Mouse (Mus musculus): ENCODE measurements at regions not wholly inside any gene's neighbourhood (a gene's known extent, or its start where the extent isn't known, plus 50 kb on each side); places are given as distances from the start of the nearest gene placed in this dataset.

DNA sequence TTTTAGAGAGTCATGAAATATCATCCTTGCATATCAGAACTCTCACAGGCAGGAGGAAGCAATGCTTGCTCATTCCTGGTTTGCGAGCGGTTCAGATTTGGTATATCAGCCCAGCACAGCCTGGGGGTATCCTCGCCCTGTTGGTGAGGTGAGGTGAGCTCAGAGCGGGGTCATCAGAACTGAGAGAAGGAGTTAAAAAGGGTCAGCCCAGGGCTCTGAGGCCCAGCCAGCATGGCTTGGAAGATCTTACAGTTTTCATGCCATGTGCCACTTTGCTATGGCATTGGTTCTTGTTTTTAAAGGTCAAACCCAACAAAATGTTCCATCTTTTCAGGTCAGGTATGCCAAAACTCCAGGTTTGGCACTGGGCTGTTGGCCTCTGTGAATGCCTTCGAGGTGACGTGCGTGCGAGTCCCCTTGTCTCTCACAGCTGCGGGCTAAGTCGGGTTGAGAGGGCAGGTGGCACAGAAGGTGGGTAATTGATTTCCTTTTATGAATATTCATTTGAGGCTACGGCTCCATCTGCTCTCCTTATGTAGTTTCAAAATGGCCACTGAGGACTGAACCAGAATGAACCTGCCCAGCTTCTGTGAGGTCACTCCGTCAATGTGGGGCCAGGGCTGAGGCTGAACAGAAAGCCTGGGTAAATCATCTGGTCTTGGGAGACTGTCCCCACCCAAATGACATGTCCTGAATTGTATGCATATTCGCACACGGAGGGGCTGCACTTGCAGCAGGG is 86.3 kb downstream of the Hhipl2 start:
- DNase-seq (ENCODE audit: inconsistent ontology term), result no peak

DNA sequence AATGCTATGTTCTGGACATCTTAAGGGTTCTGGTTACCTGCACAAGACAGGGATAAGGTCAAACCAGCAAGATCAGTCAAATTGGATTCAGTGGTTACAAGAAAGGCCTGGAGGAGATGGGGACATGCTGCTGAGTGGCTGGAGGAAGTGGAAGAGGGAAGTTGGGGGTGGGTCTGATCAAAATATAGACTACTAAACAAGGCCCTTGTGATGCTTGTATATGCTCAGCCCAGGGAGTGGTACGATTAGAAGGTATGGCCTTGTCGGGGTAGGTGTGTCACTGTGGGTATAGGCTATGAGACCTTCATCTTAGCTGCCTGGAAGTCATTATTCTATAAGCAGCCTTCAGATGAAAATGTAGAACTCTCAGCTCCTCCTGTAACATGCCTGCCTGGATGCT is 89.9 kb downstream of the Hhipl2 start:
- no peak for DNase-seq (ENCODE audit: inconsistent ontology term)

DNA sequence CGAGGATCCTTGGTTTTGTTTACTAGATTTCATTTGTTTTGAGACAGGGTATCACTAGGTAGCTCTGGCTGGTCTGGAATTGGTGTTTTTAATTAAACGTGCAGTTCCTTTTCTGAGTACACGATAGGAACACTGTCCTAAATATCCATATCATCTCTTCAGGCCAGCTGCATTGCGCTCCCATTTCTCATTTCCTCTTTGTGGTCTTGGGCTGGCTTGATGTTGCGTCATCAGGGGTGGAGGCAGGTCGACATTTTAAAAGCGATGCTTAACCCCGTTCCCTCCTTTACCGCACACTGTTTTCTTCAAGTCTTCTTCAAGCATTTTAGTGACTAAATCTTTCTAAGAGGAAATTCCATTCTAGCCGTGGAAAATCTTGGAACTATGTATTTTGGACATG is 92.7 kb downstream of the Hhipl2 start:
- no peak for DNase-seq (ENCODE audit: inconsistent ontology term)

DNA sequence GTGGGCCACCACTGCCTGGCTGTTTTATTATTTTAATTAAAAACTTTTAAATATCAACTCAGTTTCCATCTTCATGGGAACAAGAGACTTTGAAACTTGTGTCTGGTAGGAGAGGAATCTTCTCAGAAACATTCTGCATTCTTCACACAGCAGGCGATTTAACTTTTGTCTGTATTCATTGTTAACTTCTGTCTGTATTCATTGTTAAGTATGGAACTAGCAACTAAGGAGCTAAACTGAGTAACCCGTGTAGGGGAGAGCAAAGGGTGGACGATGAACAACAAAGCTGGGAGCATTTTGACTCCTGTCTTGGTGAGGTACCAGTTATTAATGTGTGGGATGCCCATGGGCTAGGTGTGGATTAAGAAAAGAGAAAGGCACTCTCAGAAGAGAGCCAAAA is 95.9 kb downstream of the Hhipl2 start:
- no peak for DNase-seq (ENCODE audit: inconsistent ontology term)

DNA sequence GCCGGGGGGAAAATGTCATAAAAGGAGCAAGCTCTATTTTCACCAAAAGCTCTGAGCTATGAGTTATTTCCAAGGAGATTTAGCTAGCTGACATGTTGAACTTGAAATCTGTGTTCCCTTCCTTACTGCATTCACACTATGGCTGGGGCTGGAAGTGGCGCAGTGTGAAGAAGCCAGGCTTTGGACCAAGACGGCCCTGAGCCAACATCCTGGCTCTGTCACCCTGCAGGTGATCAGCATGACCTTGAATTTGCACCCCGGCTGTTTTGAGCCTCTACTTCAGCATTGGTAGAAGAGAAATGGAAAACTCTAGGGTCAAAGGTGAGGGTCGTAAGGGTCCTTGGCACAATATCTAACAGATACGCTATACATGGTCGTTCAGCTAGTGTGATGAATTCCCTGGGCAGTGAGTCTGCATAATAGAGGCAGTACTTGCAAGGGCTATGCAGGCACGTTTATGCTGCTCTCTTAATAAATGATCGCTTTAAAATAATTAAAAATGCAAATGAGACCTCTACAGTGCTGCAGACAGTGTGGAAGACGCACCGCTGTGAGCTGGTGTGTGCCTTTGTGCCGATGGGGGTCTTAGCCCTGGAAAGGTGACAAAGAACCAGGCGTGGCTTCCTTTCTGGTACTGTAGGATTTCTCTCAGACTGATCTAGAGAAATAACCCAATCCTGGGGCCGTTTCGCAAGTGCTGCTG is 96.4 kb downstream of the Hhipl2 start:
- DNase-seq (ENCODE audit: inconsistent ontology term), result no peak

DNA sequence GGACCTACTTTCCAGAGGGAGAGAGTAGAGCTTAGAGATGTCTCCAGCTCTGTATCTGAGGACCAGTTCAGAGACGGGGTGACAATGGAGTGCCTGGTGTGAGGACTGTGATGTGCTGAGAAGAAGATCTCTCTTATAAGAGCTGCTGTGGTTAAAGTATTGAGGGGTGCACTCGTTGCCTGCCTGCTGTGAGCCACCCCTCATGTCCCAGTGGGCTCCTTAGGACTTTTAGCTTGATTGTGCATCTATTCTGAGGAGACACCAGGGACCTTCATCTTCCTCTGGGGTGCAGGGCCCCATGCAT is 96.9 kb downstream of the Hhipl2 start:
- no peak for DNase-seq (ENCODE audit: inconsistent ontology term)

DNA sequence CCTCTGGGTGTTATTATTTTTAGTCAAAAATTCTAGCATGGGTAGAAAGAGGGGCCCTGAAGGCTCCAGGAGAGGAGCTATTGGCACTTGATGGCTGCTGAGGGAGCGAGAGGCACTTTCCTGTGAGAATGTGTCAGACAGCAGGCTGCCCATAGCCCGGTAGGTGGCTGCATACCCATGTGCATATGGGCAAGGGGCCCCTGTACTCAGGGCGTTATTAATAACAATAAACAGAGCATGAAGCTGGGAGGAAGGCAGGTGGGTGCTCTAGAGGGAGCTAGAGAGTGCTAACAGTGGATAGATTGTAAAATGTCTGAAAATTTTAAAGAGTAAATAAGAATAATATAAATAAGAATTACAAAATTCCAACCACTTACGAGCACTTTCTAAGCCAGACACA is 98.2 kb downstream of the Hhipl2 start:
- no peak for DNase-seq (ENCODE audit: inconsistent ontology term)

DNA sequence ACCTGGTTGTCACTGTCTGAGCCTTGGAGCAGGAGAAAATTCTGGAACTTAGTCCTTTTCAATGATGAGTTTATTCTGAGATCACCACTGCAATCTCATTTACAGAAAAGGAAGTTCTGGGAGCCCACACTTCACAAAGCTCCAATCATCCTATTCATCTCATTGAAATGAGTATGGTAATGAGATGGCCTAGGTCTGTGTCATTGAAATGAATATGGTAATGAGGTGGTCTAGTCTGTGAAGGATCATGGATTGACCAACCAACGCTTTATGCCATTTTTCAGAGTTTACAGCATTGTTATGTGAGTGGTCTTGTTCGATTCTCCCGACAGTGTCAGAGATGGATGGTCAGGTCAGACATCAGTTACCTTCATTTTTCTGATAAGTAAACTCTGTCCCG is 99.2 kb downstream of the Hhipl2 start:
- DNase-seq (ENCODE audit: inconsistent ontology term), result no peak

DNA sequence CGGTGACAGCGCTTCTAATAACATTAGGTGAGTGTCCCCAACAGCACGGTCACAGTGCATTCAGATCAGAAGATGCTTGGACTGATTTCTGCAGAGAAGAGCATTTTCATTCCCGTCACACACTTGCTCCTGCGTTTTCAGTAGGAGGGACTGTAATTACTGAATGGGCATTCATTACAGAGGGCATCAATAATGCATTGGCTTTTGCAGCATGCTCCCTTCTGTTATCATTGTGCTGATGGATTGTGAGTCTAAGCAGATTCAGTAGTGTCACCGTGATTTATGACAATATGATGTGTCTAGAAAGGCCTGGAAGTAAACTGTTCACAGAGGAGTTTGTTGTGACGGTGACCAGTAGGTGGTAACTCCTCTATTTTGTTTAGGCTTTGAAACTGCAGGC is 103.6 kb downstream of the Hhipl2 start:
- no peak for DNase-seq (ENCODE audit: inconsistent ontology term)

DNA sequence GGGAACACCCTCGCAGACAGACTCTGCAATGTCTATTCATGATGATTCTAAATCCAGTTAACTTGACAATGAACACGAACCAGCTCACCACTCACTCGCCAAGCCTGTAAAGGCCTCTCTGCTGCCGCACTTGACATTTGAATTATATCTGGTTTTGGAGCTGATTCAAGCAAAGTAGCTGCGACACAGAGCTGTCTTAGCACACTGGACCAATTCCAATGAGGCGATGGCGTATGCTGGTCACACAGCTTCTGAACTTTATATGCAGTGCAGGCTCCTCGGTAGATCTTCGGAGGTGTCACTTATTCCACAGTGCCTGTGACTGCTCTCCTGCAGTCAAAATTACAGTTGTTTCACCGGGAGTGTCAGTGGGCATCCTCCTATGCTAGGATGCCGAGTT is 115.4 kb downstream of the Hhipl2 start:
- DNase-seq (ENCODE audit: inconsistent ontology term), result no peak

DNA sequence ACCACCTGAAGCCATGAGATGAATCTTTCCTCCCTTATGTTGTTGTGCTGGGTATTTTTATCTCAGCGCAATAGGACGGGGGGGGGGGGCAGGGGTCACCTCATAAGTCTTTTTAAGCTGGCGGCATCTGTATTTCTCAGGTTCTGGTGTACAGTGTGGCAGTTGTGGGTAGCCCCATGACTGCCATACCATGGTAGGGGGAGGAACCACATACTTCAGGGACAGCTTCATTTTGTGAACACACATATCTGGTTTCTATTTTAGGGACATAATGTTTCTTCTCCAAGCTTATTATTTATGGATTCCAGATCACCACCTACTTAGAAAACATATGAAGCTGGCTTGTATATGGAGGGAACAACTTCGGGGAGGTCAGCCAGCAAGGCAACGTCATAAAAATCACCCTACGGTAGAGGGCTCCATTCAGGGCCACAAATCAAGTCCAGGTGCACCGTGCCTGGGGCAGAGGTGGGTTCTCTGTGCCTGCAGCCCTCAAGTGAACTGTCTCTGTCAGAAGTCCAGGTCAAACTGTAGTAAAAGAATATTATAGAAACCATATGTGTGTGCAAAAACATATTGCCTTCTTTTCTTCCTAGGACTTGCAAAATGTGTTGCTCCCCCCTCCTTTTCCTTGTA is 130.9 kb downstream of the Hhipl2 start:
- DNase-seq (ENCODE audit: inconsistent ontology term), result no peak

DNA sequence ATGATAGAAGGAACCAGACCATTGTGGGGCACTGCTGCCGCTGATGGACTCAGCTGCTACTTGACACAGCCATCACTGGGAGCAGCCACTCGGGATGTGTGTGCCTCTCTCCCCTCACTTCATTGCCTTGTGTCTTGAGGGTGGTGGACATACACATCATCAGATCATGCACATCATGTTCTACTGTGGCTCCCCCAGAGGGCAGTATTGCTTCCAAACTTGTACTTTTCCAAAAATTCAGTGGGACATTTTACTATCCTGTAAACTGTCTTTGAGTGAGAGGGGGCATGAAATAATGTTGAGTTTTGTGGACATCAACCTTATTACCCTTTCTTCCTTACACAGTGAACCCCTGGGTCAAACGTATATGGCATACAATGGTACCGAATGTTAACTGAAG is 134.6 kb downstream of the Hhipl2 start:
- DNase-seq (ENCODE audit: inconsistent ontology term), result no peak

DNA sequence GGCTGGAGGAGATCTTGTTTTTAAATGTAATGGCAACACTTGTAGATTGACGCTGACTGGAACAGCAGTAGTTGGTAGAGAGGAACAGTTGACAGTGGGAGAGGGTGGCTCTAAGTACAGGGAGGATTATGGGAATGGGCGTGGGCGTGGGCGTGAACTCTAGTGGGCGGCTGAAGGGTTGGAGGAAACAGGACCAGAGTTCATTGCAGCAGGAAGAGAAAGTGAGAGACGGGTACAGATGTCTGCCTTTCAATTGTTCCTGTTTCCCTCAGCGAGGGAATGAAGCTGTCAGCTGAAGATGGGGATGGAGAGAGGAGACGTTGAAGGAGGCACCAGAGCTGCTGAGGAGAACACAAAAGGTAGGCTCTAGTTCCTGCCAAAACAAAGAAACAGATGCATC is 135.2 kb downstream of the Hhipl2 start:
- no peak for DNase-seq (ENCODE audit: inconsistent ontology term)

DNA sequence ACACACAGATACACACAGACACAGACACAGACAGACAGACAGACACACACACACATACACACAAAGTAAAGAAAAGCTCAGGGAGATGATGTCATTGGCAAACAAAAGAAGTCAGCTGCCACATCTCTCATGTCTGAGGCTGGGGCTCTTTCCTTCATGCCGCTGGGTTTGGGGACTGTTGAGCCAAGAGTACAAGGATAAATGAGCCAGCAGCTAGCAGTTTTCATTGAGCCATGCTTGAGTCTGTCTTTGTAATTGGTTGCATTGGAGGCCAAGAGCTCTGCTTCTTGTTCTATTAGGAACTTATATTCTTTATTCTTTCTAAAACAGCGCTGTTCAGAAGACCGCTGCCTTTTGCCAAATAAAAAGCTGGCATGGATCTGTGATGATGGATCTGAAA is 144.8 kb downstream of the Hhipl2 start:
- no peak for DNase-seq (ENCODE audit: inconsistent ontology term)

DNA sequence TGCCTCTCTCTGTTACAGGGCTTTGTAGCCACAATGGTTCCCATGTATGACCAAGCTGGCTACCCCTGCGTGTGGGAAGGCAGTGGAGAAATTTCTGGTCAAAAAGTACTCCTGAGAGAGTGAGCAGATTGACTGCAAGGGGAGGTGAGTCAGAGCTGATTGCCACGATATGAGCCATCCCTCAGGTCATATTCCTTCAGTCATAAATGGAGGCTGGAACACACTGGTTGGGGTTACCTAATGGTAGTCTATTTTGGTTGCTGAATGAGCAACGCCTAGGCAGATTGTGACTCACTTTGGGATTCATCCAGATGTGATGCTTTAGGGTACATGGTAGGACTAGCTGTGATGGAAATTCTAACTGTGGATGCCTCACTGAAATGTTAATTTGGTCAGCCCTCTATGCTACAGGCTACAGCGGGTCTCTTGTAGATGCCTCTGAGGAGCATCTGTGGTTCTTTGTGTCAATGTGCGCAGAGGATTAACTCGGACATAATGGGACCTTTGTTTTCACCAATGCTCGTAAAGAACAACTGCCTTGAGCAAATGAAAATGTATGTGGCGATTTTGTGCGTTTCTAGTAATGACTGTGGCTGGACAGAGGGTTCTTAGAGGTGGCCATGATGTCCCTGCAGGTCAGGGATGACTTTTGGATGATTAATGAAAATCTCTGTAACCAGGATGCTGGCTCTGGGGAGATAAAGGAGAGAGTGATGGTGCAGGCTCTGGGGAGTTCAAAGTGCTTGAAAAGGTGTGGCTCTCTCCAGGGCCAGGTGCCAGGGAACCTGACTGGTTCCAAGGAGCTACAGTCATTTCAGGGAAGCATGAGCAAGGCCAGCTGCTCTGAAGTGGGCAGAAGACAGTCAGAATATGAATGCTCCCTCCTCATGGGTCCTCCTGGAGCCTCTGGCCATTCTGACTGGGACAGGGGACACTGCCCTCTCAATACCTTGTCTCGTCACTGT is 155.9 kb downstream of the Hhipl2 start:
- peak; percentile 48 for DNase-seq (ENCODE audit: inconsistent ontology term)

DNA sequence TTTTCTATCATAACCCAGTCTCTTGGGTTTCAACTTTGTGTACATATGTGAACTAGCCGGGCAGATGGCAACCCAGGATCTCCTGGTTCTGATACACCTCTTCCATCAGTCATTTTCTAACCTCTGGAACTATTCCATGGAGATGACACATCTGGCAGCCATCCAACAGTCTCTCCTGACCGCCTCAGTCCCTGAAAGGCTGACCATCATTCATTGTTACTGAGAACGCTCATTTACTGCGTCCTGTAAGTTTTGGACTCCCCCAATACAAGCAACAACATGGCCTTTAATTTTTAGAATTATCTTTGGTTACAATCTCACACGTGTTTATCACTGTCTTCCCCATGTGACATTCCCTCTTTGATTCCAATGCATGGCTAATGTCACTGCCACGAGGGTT is 166.8 kb downstream of the Hhipl2 start:
- no peak for DNase-seq (ENCODE audit: inconsistent ontology term)

DNA sequence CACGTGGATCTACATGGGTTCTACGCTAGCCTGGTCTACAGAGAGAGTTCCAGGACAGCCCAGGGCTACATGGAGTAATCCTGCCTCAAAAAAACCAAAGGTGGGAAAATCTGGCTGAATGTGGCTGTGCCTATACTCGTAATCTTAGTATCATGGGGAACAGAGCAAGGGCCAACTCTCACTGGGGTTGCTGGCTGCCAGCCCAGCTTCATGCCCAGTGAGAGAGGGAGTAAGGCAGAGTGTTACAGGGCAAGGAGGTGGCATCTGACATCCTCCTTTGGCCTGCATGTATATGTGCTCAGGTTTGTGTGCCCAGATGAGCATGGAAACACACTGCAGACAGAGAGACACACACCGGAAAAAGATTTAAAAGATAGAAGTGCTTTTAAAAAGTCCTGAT is 168.4 kb downstream of the Hhipl2 start:
- no peak for DNase-seq (ENCODE audit: inconsistent ontology term)

DNA sequence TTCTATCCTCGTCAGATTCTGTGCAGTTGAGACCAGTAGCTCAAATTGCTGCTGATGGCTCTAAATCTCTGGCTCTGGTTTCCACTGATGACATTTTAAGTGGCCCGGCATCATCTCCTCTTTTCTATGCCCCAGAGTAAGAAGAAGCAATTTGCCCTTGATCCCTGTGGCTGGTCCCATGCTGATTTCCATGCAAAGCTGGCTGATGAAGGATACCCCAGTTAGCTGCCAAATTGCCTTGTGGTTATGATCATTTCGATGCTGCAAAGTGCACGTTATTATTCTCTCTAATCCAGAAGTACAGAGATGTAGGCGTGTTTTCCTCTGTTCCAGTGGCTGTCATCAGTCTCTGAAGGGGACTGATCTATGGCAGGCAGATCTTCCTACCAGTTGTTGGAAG is 177.3 kb downstream of the Hhipl2 start:
- peak; percentile 72 for DNase-seq (ENCODE audit: inconsistent ontology term)

DNA sequence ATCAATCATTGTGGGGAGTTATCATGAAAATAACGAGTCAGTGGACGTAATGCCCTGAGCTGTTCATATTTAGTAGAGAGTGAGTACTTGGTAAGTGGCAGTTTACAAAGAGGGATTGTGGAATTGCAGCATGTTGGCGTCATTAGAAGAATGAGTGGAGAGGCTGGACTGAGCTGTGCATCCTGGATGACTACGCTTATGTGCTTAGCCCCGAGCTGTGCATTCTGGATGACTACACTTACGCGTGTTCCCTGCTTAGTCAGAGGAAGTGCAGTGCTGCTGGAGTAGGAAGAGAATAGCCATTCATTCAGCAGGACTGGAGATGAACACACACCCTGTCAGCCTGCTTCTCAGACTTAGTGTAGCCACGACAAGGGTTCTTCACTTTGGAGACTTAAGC is 182.5 kb downstream of the Hhipl2 start:
- DNase-seq (ENCODE audit: inconsistent ontology term), result peak; percentile 54

DNA sequence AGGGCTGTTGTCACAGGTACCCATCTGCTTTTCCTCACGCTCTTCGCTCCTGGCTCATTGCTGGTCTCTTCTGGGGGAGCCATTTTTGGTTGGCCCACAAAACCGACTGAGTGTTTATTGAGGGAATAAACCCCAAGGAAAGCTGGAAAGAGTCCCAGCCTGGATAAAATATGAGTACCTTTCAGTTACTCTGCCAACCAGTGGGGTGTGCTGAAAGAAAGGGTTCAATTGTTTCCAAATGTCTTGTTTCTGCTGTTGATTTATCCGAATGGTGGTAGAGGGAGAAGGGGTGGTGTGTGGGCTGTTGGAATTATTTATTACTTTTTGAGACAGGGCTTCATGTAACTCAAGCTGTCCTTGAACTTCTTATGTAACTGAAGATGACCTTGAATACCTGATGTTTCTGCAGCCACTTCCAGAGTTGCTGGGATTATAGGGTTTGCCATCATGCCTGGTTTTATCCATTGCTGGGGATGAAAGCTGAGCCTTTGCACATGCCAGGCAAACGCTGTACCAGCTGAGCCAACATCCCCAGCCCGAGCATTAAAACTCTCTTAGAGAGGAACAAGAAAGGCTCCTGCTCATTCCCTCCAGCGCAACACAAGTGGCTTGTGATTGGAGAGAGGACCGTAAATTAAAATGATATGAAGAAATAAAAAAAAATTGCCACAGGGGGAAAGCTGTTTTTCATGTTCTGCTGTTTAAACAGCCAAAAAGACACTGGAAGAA is 194.1 kb downstream of the Hhipl2 start:
- DNase-seq (ENCODE audit: inconsistent ontology term), result no peak

DNA sequence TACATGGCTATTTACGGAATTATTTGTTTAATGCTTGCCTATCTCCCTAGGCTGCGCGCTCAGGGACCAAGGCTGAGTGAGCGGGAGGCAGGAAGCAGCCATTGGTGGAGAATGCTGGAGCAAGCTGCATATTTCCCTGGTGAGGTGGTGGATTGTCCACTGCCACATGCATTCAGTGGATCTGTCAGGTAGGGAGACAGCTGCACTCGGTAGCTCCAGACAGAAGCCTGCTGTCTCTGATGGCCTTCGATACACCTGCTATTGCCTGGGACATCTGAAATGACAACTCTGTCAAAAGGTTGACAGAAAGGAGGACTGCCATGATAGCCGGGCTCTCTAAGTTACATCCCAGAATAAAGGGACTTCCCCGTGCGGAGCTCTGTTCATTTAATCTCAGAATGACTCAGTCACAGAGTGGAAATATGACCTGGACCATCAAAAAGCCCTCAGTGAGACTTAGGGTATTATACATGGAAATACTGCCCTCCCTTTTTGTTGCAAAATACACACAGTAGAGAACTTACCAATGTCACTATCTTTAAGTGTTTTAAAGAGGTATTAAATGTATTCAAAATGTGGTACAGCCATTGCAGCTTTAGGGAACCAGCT is 201.5 kb downstream of the Hhipl2 start:
- no peak for DNase-seq (ENCODE audit: inconsistent ontology term)
